Mouse (Mus musculus): Measurements from ENCODE around the gene Ip6k1. TPM values are rescaled to one million over a fixed set of nuclear protein-coding genes. Genes with fewer than 3 reads are reported as not detected.
A peak's percentile ranks its signal among the peaks of the same experiment; 100 is the strongest.
"Not testable (repeated sequence)": the region's sequence is repeated elsewhere in the genome, so short reads cannot be mapped to it uniquely, and the experiment has no call there.

The Ip6k1 gene
- polyA plus RNA-seq, 1 experiment from 2014 or later, result 59.2 TPM

DNA sequence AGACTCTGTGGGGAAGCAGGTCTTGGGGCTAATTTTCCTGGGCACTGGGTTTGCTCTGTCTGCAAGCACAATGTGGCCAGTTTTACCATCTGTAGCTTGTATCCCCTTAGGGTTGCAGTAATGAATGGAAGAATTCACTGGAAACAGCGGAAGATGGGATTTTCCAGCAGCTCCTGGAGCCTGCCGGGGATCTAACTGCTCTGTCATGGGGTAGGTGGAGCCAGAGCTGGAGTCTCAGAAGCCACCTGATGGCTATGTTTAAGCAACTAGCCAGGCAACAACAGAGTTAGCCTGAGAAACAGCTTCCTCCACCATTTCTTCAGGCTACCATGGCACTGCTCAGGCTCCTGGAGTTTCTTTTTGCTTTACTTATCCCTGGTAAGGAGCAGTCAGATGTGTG, 10.1 kb upstream of the Ip6k1 start, which contains the start of gene Cdhr4:
TSS of gene Cdhr4 (plus strand) at position 301 of the 400 bp plus-strand sequence.
- WGBS, result 64% methylated on average over 2 of the region's 2 CpGs

DNA sequence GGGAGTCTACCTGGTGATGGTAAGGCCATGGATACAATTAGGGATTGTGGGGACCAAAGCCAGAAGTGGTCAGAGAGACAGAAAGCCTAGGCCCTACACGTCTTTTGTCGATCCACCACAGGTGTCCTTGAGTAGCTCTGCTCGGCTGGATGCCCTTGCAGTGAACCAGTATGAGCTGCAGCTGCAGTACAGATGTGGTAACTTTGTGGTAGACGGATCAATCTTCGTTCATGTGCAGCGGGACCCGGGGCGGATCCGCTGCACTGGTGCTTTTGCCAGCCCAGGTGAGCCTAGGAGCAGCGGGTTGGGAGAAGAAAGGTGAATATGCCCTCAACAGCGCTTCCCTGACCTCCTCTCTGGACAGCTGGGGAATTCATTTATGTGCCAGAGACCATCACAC, 9.3 kb upstream of the Ip6k1 start:
- Histone ChIP-seq H3K4me3 (ENCODE audit: low read length) (no peak overlapping the region), H3K9me3 (ENCODE audit: low read length) (no peaks in the 10 kb centered on the region), H3K27ac (ENCODE audit: low read length) (no peak overlapping the region), H3K27me3 (ENCODE audit: insufficient read depth, low read length) (no peaks in the 10 kb centered on the region), H3K4me2 (replicated peaks; ENCODE audit: low read depth, low read length) (no peak overlapping the region), H3K9ac (replicated peaks; ENCODE audit: low read length) (no peak overlapping the region), H3K36me3 (ENCODE audit: insufficient read depth, low read length) (no peaks in the 10 kb centered on the region), H3K4me1 (ENCODE audit: insufficient read depth, low read length) (no peaks in the 10 kb centered on the region)
- no peak for ATAC-seq (ENCODE audit: low FRiP score, low TSS enrichment)
- whole genome bisulfite sequencing, result 85% methylated on average over 11 of the region's 11 CpGs

More for the DNA sequence above, 10.1 kb upstream of the Ip6k1 start, which contains the start of gene Cdhr4:
- Histone ChIP-seq H3K4me3 (ENCODE audit: low read length) (no peak within 1 kb of the TSS), H3K4me2 (replicated peaks; ENCODE audit: low read depth, low read length) (no peak within 1 kb of the TSS), H3K27ac (ENCODE audit: low read length) (no peak within 1 kb of the TSS), H3K27me3 (ENCODE audit: insufficient read depth, low read length) (no peaks in the 10 kb centered on the region; the same call in 1 of the 2 replicates), H3K36me3 (ENCODE audit: insufficient read depth, low read length) (no peaks in the 10 kb centered on the region), H3K9ac (replicated peaks; ENCODE audit: low read length) (no peak within 1 kb of the TSS), H3K4me1 (ENCODE audit: insufficient read depth, low read length) (no peaks in the 10 kb centered on the region), H3K9me3 (ENCODE audit: low read length) (no peaks in the 10 kb centered on the region)
- no peak for ATAC-seq (ENCODE audit: low FRiP score, low TSS enrichment)

DNA sequence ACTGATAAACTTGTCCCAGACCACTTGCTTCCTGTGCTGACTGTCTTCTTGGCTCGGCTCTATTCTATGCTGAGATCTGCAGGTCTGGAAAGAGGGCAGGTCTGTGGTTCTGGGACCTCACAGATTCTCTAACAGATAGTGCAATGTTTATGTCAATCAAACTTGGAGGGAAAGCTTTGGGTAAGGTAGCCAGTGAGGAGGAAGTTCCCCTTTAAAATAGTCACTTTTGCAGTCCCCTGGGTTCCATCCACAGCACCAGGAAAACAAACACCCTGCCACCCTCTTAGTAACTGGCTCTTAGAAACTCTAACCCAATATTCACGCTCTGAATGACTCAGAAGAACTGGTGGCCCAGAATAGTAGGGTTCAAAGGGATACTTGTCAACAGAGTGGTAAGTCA, 7.8 kb upstream of the Ip6k1 start:
- no peak overlapping the region for H3K4me2 ChIP-seq (replicated peaks; ENCODE audit: low read depth, low read length)
- H3K9ac ChIP-seq (replicated peaks; ENCODE audit: low read length), result no peak overlapping the region
- H3K27me3 ChIP-seq (ENCODE audit: insufficient read depth, low read length), result no peaks in the 10 kb centered on the region
- H3K27ac ChIP-seq (ENCODE audit: low read length), result no peak overlapping the region
- no peak overlapping the region for H3K4me3 ChIP-seq (ENCODE audit: low read length)
- ATAC-seq (ENCODE audit: low FRiP score, low TSS enrichment), result no peak
- WGBS, result 44% methylated on average over 2 of the region's 2 CpGs
- H3K4me1 ChIP-seq (ENCODE audit: insufficient read depth, low read length), result no peaks in the 10 kb centered on the region
- H3K36me3 ChIP-seq (ENCODE audit: insufficient read depth, low read length), result no peaks in the 10 kb centered on the region
- H3K9me3 ChIP-seq (ENCODE audit: low read length), result no peaks in the 10 kb centered on the region

DNA sequence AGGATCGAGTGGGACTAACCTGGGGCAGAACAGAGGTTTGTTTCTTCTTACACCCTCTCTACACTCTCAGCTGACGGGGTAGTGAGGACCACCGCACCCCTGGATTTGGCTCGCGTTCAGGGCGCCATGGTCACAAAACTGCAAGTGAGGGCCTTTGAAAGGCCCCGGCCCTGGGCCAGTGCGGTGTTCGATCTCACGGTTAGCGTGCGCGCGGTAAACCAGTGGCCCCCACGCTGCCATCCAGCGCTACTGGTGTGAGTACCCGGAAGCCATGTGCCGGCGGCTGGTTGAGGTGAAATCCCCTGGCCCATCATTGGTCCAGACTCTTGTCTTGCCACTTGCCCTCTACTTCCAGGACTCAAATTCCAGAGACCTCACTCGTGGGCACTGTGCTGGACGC, 6.8 kb upstream of the Ip6k1 start:
- no peak for ATAC-seq (ENCODE audit: low FRiP score, low TSS enrichment)
- 93% methylated on average over 21 of the region's 21 CpGs for WGBS
- H3K36me3 ChIP-seq (ENCODE audit: insufficient read depth, low read length), result no peaks in the 10 kb centered on the region
- H3K4me3 ChIP-seq (ENCODE audit: low read length), result no peak overlapping the region
- H3K4me1 ChIP-seq (ENCODE audit: insufficient read depth, low read length), result no peaks in the 10 kb centered on the region
- H3K9ac ChIP-seq (replicated peaks; ENCODE audit: low read length), result no peak overlapping the region
- no peak overlapping the region for H3K4me2 ChIP-seq (replicated peaks; ENCODE audit: low read depth, low read length)
- no peaks in the 10 kb centered on the region for H3K9me3 ChIP-seq (ENCODE audit: low read length)
- H3K27ac ChIP-seq (ENCODE audit: low read length), result no peak overlapping the region
- no peaks in the 10 kb centered on the region for H3K27me3 ChIP-seq (ENCODE audit: insufficient read depth, low read length)

DNA sequence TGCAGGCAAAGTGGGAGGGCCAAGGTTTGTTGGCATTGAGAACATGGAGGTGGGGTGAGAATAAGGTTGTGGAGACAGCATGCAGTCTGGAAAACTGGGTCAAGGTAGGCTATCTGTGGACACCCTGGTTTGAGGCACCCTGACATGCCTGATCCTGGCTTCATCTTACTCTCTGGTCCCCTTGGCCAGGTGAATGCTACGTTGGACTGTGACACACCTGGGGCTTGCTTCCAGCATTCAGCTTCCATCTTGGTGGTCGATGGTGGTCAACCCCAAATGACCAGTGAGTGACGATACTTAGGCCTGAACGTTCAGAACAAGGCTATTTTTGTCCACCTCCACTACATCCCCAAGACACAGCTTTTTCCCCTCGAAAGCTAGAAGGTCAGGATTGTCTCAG, 6.3 kb upstream of the Ip6k1 start, which contains the start of gene Gm20662:
TSS of gene Gm20662 (plus strand) at position 301 of the 400 bp plus-strand sequence.
- Histone ChIP-seq H3K27me3 (ENCODE audit: insufficient read depth, low read length) (no peaks in the 10 kb centered on the region), H3K4me3 (ENCODE audit: low read length) (no peak within 1 kb of the TSS), H3K4me2 (replicated peaks; ENCODE audit: low read depth, low read length) (no peak within 1 kb of the TSS), H3K9me3 (ENCODE audit: low read length) (no peaks in the 10 kb centered on the region), H3K9ac (replicated peaks; ENCODE audit: low read length) (no peak within 1 kb of the TSS), H3K4me1 (ENCODE audit: insufficient read depth, low read length) (no peaks in the 10 kb centered on the region), H3K36me3 (ENCODE audit: insufficient read depth, low read length) (no peaks in the 10 kb centered on the region), H3K27ac (ENCODE audit: low read length) (no peak within 1 kb of the TSS)
- WGBS, result 91% methylated on average over 5 of the region's 5 CpGs
- ATAC-seq (ENCODE audit: low FRiP score, low TSS enrichment), result no peak

DNA sequence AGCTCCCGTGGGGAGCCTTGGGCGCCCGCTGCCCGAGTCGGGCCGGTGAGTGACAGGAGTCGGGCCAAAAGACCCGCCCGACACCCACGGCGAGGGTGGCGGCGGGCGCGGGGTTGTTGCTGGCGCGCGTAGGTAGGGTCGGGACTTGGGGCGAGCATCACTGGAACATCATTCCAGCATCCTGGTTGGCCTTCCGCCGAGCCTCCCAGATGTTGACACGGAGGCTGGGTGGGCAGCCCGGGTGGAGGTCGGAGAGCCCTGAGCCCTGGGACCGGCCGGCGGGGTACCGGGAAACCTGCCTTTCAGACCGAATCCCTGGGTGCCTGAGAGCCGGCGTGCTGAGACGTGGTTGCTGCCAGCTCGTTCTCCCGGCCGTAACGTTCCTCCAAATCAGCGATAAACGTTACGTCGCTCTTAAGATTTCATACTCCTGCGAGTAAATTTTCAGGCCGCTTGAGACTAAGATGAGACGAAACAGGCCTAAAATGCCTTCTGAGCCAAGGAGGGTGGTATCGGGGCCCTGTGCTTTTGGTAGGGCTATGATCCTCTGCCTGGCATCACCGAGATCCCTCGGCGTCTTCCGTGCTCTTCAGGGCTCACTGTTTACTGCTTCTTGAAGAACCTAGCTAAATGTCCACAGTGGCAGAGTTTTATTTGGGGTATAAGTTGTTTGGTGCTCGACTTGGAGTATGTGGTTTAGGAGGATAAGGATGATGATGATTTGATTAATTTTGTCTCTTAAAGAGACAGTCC, 653 bp downstream of the Ip6k1 start:
- peaks cover 18% of the 10 kb centered on the region for H3K4me1 ChIP-seq (ENCODE audit: insufficient read depth, low read length)
- peak overlapping the region; percentile 84 for H3K9ac ChIP-seq (replicated peaks; ENCODE audit: low read length)
- peak overlapping the region; percentile 65 for H3K4me3 ChIP-seq (ENCODE audit: low read length)
- no peaks in the 10 kb centered on the region for H3K9me3 ChIP-seq (ENCODE audit: low read length)
- H3K36me3 ChIP-seq (ENCODE audit: insufficient read depth, low read length), result no peaks in the 10 kb centered on the region
- H3K27ac ChIP-seq (ENCODE audit: low read length), result peak overlapping the region; percentile 83
- H3K27me3 ChIP-seq (ENCODE audit: insufficient read depth, low read length), result no peaks in the 10 kb centered on the region
- under 1% methylated on average over 48 of the region's 50 CpGs for WGBS
- no peak; the same call in none of the 2 replicates for ATAC-seq (ENCODE audit: low FRiP score, low TSS enrichment)
- H3K4me2 ChIP-seq (replicated peaks; ENCODE audit: low read depth, low read length), result peak overlapping the region; percentile 89

DNA sequence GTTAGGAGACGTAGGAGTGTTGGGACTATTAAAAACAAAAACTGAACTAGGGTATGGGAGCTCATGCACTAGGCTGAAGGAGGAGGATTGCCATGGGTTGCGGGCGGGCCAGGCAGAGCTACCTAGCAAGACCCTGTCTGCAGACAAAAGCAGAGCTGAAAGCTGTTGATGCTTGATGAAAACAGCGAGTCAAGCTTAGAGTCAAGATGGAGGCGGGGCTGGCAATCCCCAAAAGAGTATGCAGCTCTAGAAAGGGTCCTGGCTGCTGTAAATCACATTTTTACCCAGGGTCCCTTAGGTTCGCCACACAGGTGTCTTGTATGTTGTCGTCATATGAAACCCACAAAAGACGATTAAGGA, 1.2 kb downstream of the Ip6k1 start:
- no peaks in the 10 kb centered on the region for H3K9me3 ChIP-seq (ENCODE audit: low read length)
- H3K4me3 ChIP-seq (ENCODE audit: low read length), result peak overlapping the region; percentile 65
- no peaks in the 10 kb centered on the region for H3K27me3 ChIP-seq (ENCODE audit: insufficient read depth, low read length)
- WGBS, result 5% methylated on average over 8 of the region's 8 CpGs
- H3K36me3 ChIP-seq (ENCODE audit: insufficient read depth, low read length), result no peaks in the 10 kb centered on the region
- peak overlapping the region; percentile 83 for H3K27ac ChIP-seq (ENCODE audit: low read length)
- peaks cover 18% of the 10 kb centered on the region for H3K4me1 ChIP-seq (ENCODE audit: insufficient read depth, low read length)
- ATAC-seq (ENCODE audit: low FRiP score, low TSS enrichment), result no peak
- peak overlapping the region; percentile 89 for H3K4me2 ChIP-seq (replicated peaks; ENCODE audit: low read depth, low read length)
- peak overlapping the region; percentile 84 for H3K9ac ChIP-seq (replicated peaks; ENCODE audit: low read length)

DNA sequence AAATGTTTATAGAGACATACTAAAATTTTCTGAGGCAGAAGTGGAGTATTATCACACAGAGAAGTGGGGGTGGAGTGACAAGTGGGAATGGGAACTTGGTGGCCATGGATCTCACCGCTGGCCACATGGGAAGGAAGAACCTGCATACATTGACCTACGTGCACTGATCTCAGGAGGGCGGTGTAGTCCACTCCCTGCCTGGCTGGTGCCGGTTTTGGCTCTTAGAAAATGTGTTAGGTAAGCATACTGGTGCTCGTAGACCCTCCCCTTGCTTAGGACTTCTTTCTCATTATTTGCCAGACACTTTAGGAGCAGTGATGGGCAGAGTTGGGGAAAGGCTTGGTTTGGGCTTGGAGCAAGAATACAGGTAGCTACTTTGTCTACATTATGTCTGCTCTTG, 5.7 kb downstream of the Ip6k1 start:
- Histone ChIP-seq H3K4me3 (ENCODE audit: low read length) (no peak overlapping the region), H3K9me3 (ENCODE audit: low read length) (no peaks in the 10 kb centered on the region), H3K27me3 (ENCODE audit: insufficient read depth, low read length) (no peaks in the 10 kb centered on the region), H3K4me1 (ENCODE audit: insufficient read depth, low read length) (peaks cover 14% of the 10 kb centered on the region), H3K4me2 (replicated peaks; ENCODE audit: low read depth, low read length) (no peak overlapping the region), H3K9ac (replicated peaks; ENCODE audit: low read length) (no peak overlapping the region), H3K27ac (ENCODE audit: low read length) (no peak overlapping the region), H3K36me3 (ENCODE audit: insufficient read depth, low read length) (peaks cover 6% of the 10 kb centered on the region; the same call in 1 of the 2 replicates)
- ATAC-seq (ENCODE audit: low FRiP score, low TSS enrichment), result no peak
- 89% methylated on average over 5 of the region's 5 CpGs for WGBS

DNA sequence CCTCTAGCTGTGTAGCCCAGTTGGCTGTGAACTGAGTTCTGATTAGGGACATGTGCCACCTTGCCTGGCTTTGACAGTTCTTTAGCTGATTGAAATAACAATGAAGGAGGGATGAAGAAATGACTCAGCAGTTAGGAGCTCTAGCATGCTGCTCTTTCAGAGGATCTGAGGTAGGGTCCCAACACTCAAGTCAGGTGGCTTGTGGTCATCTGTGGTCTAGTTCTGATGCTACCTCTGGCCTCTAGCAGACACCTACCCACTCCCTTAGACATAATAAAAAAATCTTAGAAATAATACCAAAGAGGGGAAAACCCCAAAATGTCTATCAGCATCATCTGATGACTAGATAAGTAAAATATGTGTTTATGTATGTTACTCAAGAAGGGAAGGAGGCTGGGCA, 8.1 kb downstream of the Ip6k1 start:
- H3K36me3 ChIP-seq (ENCODE audit: insufficient read depth, low read length), result peaks cover 6% of the 10 kb centered on the region; the same call in 1 of the 2 replicates
- H3K27ac ChIP-seq (ENCODE audit: low read length), result no peak overlapping the region
- no peaks in the 10 kb centered on the region for H3K4me1 ChIP-seq (ENCODE audit: insufficient read depth, low read length)
- H3K4me3 ChIP-seq (ENCODE audit: low read length), result no peak overlapping the region
- H3K27me3 ChIP-seq (ENCODE audit: insufficient read depth, low read length), result no peaks in the 10 kb centered on the region
- H3K9me3 ChIP-seq (ENCODE audit: low read length), result no peaks in the 10 kb centered on the region
- no peak overlapping the region for H3K4me2 ChIP-seq (replicated peaks; ENCODE audit: low read depth, low read length)
- no peak for ATAC-seq (ENCODE audit: low FRiP score, low TSS enrichment)
- H3K9ac ChIP-seq (replicated peaks; ENCODE audit: low read length), result no peak overlapping the region

DNA sequence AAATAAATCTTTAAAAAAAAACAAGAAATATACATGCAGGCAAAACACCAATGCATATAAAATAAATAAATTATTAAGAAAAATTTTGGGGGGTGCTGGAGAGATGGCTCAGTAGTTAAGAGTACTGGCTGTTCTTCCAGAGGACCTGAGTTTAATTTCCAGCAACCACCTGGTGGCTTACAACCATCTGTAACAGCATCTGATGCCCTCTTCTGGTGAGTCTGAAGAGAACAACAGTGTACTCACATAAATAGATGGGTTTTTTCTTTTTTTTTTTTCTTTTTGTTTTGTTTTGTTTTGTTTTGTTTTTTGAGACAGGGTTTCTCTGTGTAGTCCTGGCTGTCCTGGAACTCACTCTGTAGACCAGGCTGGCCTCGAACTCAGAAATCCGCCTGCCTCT, 11.3 kb downstream of the Ip6k1 start:
- ATAC-seq (ENCODE audit: low FRiP score, low TSS enrichment); H3K4me2 ChIP-seq (replicated peaks; ENCODE audit: low read depth, low read length); H3K4me1 ChIP-seq (ENCODE audit: insufficient read depth, low read length); H3K4me3 ChIP-seq (ENCODE audit: low read length); H3K27ac ChIP-seq (ENCODE audit: low read length); H3K9me3 ChIP-seq (ENCODE audit: low read length); H3K36me3 ChIP-seq (ENCODE audit: insufficient read depth, low read length); H3K27me3 ChIP-seq (ENCODE audit: insufficient read depth, low read length); H3K9ac ChIP-seq (replicated peaks; ENCODE audit: low read length): not testable (repeated sequence)
- WGBS, result 97% methylated on average over 2 of the region's 2 CpGs

Measured in kidney, embryonic 16.5 days (tissue).